Mouse (Mus musculus): Measurements from ENCODE around the gene Fam126a. TPM values are rescaled to one million over a fixed set of nuclear protein-coding genes. Genes with fewer than 3 reads are reported as not detected.

The Fam126a gene
- 1 to 10 TPM; 8.7 TPM for polyA plus RNA-seq (2017; shearing (Covaris generic))

DNA sequence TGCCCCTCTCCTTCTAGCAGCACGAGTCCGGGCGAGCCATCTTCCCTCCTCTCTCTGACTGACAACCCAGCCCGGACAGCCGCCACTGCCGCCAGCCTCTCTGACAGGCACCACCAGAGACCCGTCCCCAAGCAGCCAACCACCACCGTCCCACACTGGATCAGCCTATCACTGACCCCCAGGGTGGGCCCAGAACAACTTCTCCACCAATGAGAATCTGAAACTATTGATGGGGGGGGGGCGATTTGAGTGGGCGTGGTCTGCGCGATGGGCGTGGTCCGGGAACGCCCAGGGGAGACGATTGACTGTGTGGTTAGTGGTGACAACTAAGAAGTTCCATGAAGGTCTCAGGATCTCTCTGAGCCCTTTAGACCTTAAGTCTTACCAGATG, at the start of gene Fam126a:
Gene Fam126a, minus strand, starts transcription at position 112 of the 391 bp plus-strand sequence.
- ATAC-seq = peak; percentile 95

DNA sequence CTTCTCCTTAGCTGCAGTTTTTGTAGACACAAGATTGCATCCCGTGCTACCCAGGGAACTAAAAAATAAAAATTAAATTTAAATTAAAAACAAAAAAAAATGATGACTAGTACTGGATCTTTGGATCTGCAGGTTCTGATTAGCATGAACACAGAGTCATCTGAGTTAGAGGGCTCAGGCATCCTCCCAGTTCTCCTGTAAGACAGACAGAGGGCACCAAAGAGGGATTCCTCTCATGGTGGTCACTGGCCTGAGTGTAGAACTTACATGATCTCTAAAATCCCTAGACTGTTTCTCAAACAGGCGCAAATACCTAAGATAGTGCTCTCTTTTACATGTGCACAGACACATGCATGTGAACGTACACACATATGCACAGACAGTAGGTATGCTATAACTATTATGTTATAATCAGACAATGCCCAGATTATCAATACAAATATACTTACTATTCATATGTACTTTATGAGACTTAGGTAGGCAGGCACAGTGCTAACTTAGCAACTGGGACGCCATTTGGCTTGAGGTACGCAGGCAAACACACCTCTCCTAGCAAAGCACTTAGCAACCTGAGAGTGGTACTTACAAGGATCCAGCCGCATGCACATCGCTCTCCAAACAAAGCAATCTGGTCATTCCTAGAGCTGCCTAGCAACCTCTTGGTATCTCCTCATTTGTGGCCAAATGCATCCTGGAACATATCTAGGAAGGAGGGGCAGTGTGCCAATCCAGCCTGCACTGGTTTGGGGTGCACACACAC, 48.1 kb upstream of the Fam126a start:
- no peak for ATAC-seq

DNA sequence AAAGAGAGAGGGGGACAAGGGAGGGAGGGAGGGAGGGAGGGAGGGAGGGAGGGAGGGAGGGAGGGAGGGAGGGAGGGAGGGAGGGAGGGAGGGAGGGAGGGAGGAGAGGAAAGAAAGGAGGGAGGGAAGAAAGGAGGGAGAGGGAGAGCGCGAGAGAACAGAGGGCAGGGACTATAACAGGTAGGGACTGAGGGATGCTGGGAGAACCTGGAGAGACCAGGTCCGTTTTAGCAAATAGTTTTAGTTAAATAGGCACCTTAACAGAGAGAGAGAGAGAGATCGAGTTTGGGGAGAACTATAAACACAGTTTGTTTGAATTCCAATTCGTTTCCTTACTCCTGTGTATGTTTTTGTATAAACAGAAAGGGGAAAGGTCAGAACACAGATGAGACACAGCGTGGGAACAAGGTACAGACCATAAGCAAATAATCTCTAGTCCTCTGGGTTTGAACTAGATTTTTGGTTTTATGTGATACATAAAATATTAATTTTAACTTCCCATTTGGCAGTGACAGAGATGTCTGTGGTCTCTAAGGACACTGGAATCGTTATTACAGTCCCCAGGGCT, 47.3 kb upstream of the Fam126a start:
- ATAC-seq = peak; percentile 32

DNA sequence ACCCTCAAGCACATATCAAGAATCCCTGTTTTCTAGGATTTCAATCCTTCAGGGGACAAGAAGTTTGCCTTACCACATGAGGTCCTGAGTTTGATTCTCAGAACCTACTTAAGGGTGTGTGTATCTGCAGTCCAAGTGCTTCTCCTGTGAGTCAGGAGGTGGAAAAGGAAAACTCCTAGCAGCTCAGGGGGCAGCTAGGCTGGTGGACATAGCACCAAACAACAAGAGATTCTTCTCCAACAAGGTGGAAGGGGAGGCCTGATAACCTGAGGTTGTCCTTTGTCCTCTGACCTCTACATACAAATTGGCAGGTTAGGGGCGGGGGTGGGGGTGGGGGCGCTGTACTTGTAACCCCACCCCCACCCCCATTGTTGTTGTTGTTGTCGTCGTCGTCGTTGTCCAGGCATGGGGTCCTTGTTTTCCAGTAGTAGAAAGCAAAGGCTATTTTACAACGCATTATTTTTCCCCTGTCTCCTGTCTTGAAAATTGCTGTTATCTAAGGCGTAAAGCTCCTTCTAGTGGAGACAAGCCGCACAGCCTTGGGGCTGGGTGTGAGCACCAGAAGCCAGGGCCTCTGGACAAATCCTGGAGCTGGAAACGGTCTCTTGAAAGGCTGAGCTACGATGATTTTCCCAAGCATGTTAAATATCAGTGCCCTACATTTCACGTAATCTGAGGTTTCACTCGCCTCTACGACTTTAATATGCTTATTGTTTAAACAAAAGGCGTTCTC, 46.7 kb upstream of the Fam126a start:
- peak; percentile 85 for ATAC-seq

DNA sequence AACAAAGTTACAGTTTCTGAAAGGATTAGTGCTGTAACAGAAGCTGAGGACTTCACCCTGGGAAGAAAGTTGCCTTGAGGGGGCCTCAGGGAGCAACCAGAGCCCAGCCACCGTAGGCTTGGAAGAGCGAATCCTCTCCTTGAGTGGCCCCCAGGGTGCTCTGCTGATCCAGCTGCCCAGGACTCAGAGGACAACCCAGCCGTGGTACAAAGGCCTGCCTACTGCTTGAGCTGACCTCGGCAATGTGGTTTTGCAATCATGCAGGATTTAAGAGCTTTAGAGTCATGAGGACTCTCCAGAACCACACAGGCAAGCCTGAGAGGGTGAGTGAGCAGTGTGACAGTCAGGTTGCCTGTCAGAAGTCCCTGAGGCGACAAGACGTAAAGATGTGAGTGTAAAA, 41.5 kb upstream of the Fam126a start:
- no peak for ATAC-seq

DNA sequence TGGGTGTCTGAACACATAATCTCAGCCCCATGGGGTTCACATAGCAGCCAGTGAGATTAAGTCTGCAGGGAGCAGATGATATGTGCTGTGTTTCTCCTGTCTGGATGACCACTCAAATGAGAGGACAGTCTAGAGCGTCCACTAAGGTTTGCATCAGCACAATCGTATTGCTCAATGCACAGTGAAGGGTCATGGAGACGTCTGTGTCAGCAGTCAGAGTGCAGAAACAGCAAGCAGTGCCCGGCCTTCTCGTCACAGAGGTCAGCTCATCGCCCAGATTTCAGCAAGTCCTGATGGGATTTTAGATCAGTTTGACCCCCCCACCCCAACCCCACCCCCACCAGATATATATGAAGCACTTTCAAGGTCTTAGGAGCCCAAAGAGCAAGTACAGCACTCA, 38.5 kb upstream of the Fam126a start:
- ATAC-seq = no peak

DNA sequence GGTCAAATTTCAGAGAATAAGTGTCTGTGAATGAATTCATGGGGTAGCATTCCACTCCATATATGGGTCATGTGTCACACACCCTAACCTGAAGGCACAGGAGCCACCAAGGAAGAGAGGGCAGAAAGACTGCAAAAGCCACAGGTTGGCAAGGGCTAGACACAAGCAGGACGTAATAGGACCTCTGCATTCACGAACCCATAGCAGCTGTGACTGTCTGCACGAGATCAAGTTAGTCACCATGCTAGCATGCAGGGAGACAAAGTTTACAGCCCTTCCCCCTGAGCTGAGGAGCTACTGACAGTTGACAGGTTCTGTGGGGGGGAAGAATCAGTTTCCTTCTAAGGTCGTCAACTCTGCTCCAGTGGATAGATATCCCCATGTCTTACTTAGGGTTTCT, 33.1 kb upstream of the Fam126a start:
- ATAC-seq = no peak

DNA sequence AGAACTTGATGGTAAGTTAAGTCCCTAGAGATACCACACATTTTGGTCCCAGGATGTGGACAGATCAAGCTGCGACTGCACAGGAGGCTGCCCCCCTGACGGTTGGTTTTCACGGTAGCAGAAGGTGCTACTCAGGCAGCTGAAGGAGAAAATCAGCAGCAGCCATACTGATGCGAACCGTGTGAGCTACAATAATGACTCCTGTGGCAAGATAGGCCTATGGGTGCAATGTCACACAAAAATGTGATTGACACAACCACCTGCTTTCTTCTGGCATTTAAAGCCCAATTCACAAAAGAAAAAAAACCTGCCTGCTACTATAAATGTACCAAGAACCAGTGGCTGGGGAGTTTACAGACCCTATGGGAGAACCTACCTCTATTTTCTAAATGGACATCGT, 32.5 kb upstream of the Fam126a start:
- ATAC-seq = no peak

DNA sequence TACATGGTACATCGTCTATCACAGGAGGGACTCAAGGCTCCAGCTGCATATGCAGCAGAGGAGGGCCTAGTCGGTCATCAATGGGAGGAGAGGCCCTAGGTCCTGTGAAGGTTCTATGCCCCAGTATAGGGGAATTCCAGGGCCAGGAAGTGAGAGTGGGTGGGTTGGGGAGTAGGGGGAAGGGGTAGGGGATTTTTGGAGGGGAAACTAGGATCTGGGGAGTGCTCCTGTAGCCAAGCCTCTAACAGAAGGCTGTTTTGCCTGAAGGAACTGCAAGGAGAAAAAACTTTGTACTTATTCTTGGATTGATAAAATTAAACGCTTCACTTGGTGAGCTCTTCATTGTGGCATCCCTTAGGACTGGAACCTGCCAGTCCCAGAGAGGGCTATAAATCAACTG, 30.5 kb upstream of the Fam126a start:
- no peak for ATAC-seq

DNA sequence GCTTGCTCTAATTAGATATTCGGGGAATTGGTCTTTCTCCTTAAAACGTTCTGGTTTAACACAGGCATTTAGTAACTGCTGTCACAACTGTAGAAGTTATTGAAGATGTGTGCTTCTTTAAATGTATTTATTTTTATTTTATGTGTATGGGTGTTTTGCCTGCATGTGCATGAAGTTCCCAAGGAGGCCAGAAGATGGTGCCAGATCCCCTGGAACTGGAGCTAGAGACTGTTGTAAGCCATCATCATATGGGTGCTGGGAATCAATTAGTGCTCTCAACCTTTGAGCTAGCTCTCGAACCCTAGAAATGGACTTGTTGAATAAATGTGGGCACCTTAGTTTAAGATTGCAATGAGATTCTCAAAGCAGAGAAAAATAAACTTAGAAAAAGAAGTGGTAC, 27.1 kb upstream of the Fam126a start:
- no peak for ATAC-seq

DNA sequence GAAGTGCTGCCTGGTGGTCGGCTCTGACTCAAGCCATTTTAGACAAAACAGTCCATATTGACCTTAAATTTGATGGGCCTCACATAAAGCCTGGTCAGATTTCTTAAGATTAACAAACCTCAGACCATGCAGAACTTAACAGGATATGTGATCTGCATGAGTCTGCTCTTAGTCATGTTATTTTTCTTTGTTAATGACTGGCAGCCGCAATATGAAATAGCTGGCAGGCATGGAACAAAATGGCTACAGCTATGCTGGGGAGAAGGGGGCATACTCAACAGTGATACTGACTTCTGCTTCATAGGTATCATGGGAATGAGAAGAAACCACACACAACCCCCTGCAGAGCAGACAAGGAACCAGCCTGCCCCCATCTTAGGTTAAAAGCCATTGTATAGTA, 26.4 kb upstream of the Fam126a start:
- no peak for ATAC-seq

DNA sequence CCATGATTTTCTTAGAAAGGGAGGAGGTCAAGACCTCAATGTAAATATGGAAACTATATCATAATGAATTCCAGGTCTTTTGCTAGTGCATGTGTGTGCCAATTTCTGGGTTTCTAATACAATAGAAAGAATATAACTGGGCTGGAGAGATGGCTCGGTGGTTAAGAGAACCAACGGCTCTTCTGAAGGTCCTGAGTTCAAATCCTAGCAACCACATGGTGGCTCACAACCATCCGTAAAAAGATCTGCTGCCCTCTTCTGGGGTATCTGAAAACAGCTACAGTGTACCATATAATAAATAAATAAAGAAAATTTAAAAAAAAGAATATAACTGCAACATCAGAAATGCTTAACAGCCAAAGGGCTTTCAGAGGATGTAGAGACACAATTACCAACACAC, 23.9 kb upstream of the Fam126a start:
- ATAC-seq = no peak

DNA sequence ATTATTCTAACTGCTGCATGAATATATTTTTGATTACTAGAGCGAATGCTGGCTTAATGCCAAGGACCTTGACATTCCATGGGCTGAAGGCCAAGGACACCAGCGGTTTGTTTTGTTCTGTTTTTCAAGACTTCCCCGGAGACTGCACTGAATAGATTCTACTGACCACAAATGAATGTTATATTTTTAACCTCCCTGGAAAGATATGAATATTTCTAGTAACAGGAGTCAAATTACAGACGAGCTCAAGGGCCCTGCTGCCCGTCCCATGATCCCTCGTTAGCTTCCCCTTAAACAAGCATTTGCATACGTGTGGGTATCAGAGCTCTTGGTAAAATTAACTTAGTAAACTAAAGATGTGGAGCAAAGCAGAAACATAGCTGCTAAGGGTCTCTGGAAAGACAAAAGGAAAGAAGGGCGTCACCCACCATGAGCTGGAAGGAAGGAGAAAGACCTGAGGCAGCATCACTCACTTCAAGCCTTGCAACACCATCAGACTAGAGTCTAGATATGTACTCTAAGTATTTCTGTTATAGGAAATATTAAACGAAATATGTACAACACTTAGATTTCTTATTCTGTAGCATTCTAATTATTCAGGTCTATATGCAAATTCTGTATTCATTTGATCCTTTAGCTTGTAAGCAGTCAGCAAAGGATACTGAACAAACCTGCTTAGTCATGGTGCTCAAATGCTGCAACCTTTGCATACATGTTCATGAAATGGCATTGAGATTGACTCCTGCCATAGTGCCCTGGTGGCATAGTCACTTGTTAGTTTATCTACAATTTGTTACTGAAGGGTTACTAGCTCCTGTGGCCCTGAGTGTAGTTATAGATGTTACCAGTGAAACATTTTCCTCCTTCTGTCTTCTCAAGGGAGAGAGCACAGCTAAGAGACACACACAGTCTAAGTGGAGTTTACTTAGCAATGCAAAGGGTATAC, 23.0 kb upstream of the Fam126a start:
- no peak for ATAC-seq

DNA sequence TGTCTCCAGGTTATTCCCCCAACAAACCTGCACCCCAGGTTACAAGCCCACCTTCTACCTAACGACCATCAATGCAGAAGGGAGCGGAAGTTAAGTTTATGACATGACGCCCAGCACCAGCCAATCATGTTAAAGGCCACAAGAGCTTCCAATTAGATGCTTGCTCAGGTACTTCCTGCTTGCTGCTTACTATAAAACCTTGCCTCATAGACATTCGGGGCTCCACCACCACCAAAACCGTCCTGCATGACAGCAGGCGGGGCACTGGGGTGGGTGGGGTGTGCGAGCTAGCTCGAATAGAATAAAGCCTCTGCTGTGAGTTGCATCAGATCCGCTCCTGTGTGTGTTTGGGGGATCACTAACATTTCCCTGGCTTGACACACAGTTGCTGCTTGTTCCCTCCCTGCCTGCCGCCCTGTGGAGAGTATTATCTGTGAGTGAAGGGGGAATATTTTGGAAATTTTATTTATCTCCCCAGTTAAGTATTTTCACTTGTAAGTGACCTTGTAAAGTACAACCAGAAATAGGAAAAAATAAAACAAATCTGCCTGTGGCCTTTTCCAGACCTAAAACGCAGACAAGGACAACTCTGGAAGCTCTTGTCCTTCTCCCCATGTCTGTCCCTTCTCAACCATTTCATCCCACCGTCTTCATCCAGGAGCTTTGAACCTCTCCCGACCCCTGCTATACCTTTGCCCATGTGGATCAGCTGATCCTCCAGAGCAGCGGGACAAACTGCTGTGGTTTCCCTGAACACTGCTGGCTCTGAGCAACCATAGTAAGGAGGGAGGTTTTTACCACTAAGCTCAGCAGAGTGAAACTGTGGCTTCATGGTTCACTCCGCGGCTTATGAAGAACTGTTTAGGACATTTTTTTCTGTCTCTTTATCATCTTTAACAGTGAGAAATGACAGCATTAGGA, 21.5 kb upstream of the Fam126a start:
- no peak for ATAC-seq

DNA sequence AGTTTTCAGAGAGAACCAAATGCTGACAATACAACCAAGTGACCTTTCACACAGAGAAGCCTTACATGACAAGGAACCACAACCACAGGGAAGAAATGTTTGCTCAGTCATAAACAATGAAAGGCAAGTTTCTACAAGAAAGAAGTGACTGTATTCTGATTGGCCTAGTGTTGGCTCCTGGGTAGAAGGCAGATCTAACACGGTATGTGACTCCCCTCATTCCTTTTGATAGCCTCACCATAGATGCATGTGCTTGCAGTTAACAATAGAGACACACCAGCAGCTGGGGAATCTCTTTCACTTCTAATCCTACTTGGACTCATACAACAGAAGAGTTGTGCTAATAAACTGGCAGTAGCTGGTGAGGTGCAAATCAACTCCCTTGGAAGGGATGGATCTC, 17.3 kb upstream of the Fam126a start:
- ATAC-seq = no peak

DNA sequence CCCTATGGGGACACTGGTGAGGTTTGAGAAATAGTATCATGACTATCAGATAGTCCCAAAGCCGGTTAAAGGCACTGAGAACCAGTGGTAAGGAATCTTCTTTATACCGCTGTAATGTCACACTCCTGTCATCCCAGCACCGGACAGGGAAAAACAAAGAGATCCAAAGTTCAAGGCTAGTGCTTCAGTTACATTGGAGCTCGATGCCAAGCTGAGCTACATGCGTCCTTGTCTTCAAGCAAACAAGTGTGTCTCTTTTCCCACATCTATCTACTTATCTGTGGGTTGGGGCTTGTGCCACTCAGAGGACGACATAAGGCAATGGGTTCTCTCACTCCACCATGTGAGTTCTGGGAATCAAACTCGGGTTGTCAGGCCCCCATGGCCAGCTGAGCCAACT, 16.5 kb upstream of the Fam126a start:
- no peak for ATAC-seq

DNA sequence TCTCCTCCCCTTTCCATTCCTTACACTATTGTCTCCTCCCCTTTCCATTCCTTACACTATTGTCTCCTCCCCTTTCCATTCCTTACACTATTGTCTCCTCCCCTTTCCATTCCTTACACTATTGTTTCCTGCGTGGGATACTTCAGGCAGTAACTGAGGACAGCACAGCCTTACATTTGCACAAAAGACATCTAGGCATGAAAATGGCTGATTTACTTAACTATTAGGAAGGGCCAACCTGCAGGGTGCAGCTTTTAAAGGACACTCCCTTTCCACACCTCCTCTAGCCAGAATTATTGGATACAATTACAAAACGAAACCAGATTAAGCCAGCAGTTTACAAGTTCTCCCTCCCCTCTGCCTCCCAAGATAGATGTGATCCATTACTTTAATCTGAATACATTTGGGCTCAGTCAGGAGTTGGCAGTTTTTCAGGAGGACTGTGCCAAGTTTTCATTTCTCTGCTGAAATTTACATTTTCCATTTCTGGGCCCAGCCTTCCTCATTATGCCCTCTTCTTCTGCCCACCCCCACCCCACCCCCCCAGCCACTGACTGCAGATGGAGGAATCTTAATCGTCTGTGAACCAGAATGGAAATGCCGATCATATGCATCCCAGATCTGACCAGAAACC, 15.6 kb upstream of the Fam126a start:
- no peak for ATAC-seq

DNA sequence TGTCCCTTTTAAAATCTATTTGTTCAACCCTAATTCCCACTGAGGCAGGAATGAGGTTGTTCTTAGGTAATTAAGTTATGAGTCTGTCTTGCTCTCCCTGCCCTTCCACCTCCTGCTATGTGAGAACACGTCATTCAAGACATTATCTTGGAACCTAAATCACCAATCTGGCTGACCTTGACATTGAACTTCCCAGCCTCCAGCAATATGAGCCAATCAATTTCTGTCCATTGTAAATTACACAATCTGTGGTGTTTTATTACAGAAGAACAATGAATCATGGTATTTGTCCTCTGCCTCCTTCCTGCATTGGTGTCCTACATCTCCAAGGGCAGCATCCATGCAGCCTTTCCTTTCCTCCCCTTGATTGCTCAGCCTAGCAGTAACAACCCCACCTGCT, 13.9 kb upstream of the Fam126a start:
- no peak for ATAC-seq

DNA sequence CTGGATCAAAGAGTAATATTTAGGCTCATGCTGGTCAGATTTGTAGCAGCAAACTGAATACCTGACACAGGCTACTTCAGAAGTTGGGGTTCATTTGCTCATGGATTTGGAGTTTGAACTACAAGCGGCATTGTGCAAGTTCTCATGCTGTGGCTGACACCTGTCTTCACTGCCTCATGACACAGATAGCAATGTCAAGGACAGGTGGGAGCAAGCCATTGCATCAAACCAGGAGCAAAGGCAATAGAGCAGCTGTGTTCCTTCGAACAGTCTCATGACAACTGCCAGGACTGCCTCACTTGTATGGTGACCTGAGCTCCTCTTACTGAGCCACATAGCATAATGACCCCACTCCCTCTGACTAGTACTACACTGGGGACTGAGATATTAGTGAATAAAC, 12.9 kb upstream of the Fam126a start:
- ATAC-seq = no peak

DNA sequence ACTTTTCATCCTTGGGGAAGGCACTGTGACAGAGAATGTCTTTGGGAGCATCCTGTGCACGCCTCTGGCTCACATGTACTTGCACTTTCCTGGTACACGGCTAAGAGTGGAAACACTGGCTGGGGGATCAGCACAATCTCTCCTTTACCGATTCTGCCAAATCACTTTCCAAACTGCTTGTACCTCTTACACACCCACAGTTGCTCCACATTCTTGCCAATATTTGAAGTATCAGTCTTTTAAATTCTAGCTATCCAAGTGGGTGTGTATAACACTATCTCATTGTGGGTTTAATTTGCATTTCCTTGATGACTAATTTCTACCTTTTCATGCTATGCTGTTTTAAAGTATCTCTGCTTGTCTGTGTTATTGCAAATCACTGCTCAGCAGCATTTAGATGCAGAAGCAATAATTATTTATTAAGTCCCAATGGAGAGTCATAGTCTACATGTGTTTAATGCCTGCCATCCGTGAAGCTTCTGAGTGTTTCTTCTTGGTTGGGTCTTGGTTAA, 10.9 kb upstream of the Fam126a start:
- peak; percentile 54 for ATAC-seq

DNA sequence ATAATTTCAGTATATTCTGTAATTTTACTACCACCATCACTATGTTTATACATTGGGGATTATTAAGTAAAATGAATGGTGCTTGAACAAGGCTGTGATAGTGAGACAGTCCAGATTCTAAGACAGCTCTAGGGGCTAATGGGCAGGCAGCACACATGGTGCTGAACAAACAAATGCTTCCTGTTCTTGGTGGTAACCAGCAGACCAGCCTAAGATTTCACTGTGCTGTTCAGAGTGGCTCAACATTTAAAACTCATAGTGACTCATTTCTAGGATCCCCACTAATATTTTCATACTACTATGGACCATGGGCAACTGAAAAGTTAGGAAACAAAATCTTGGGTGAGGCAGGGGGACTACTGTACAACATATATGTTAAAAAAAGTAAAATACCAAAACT, 10.1 kb upstream of the Fam126a start:
- ATAC-seq = no peak

Data from CD4-positive, CD25-positive, alpha-beta regulatory T cell, adult 4 months (primary cell).